Mouse (Mus musculus): ENCODE data around the gene Tprgl.

Tprgl gene

GRCm38 (mm10) chr4:154118782-154119181 is 41.7 kb downstream of the Tprgl start:
- no peak for DNase-seq (ENCODE audit: low spot score)

- peak; percentile 19 for DNase-seq (ENCODE audit: low spot score)
Observed at GRCm38 (mm10) chr4:154116421-154116820, 44.0 kb downstream of the Tprgl start.

GRCm38 (mm10) chr4:154109850-154110243 is 50.6 kb downstream of the Tprgl start:
- DNase-seq (ENCODE audit: low spot score), result no peak

- DNase-seq (ENCODE audit: low spot score), result no peak
Observed at GRCm38 (mm10) chr4:154109216-154109849, 51.1 kb downstream of the Tprgl start.
